Mouse (Mus musculus) gastrocnemius, postnatal 25 days (tissue): ENCODE measurements around the gene Slc25a14. TPM values are rescaled to one million over a fixed set of nuclear protein-coding genes. Genes with fewer than 3 reads are reported as not detected.

ENCODE experiments used
- DNase-seq: peaks from one replicate; pipeline ENCODE4 v3.0.0; 2022
- long read RNA-seq, 2 experiments: library from polyadenylated mRNA; stranded (forward); transcript quantifications; one replicate each; pipeline ENCODE4 v2.0.0; 2021
- total RNA-seq, 2 experiments: library from RNA; stranded (reverse); gene quantifications; 1 replicate in 1 of 2; 2 replicates in 1 of 2; pipeline ENCODE4 v1.2.3; 2021

Gene Slc25a14
- total RNA-seq: 1 to 10 TPM in 1 of 2 experiments, under 1 TPM in 1; 0.95 to 2.0 TPM
- long read RNA-seq, experiment 1, partial matches to known transcripts: 0 of 1 reads
- long read RNA-seq, experiment 1, other reads (novel, unspliced or antisense): 1 of 1 reads
- long read RNA-seq, experiment 2, partial matches to known transcripts: 0 of 3 reads
- long read RNA-seq, experiment 2, other reads (novel, unspliced or antisense): 1 of 3 reads

DNA sequence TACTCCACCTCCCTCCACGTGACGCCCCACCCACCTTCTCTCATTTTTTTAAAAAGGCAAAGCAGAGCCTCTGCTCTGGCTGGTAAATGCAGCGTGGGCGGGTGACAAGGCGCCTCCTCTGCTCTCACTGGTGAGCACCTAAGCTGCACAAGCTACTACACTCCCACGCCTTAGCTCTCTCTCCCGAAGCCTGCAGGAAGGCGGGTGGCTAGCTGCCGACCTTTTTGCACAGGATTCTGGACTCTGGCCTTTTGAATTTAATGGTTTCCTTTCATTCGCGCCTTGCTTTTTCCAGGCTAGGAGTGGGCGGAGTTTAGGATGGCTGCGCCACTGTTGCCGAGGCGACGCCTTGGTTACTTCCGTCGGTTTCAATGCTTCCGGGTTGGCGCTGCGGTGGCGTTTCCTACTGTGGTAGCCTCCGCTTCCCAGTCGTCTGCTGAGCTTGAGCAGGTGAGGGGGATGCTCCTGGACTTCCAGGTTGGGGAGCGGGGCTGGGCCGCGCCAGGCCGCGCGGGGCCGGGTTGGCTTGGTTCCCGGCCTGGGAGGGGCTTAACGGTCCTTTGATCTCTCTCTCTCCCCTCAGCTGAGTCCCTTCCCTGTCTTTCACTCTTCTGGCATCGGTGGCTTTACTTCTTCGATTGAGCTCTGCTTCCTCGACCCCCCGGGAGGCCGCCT, at the start of gene Slc25a14:
Slc25a14 (plus strand) TSS at position 35 of the 675 bp plus-strand sequence.
- DNase-seq: peak; percentile 60

DNA sequence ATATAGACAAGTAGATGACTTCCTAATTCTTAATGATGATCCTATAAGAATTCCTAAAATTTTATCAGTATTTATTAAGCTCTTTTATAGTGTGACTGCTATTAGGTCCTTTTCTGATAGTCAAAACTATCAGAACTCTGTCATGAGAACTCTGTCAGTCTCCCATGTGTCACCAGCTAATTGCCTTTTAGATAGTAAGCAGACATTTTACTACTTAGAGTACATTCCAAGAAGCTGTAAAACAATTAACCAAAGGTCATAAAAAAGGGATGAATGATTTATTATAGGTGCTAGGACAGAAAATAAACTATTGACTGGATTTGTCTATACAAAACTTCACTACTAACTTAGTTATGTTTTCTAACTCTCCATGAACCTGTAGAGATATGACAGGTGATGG, 39.9 kb upstream of the Slc25a14 start:
- no peak for DNase-seq

DNA sequence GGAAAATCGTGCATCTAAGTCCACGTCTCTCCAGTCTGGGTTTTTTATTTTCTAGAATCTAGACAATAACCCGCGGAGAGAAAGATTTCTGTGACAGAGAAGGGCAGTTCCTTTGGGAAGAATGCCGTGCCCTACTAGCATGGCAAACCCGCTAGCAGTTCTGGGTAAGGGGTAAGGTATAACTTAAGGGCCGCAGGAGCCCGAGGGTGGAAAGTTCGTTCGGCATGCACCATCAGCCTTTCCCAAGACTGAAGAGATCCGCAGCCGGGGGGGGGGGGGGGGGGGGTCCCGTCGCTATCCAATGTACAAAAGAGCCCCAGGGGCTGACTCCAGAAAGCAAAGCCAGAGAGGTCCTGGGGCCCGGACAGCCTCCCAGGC, 29.5 kb upstream of the Slc25a14 start:
- no peak for DNase-seq

DNA sequence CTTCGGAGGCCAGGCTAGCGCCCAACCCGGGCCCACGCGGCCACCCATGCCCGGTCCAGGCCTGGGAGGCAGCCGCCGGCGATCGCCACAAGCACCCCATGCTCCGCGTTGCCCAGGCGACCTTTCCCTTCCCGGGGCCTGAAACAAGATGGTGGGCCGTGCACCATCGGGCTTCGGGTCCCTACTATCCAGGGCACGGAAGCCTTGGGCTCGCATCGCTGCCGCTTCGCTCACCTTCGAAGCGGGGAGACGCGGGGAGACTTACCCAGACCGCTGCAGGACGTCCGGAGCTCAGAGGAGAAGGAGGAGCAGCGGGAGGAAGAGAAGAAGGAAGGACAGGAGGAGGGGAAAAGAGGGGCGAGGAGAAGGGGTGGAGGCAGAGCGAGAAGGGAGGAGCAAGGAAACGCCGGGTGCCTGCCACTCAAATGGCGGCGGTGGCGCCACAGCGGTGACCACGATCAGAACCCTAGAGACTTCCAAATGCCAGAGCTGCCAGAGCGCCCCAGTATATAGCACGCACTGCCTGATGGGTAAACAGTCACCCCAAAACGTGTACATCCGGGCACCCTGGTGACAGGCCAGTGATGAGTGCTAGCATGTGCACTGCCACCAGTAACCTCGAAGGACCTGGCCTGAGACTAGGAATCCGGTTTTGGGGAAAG, 29.0 kb upstream of the Slc25a14 start, which contains the start of gene Zfp280c:
Zfp280c (minus strand) TSS at position 406 of the 662 bp plus-strand sequence.
- peak; percentile 60 for DNase-seq

DNA sequence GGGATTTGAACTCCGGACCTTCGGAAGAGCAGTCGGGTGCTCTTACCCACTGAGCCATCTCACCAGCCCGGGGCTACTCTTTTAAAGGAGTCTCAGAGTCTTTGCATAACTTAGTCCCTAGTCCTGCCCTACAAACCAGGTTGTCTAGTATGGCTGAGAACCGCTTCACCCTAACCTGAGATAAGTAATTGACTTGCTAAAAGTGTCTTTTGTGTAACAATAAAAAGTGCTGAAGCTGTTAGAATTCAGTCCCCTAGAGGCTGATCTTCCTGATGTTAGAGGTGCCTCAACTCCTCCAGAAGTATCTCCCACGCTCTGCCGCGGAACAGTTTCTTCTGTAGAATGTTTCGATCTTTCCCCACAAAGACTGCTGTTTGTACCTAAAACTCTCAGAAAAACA, 27.2 kb upstream of the Slc25a14 start:
- no peak for DNase-seq

DNA sequence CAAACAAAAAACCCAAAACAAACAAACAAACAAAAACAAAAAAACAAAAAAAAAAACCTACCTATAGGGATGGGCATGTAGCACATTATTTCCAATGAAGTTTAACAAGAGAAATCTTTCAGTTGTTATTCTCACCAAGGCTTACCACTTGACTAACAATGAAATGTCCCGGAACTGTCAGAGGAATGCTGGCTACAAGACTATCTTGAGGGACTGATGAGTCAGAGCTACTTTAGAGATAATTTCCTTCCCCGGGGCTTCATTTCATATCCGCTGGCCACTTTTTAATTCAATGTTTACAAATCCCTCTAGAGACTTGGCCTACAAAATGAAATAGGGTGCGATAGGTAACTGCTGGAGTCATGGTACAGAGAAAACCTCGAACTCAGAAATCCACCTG, 26.3 kb upstream of the Slc25a14 start:
- no peak for DNase-seq

DNA sequence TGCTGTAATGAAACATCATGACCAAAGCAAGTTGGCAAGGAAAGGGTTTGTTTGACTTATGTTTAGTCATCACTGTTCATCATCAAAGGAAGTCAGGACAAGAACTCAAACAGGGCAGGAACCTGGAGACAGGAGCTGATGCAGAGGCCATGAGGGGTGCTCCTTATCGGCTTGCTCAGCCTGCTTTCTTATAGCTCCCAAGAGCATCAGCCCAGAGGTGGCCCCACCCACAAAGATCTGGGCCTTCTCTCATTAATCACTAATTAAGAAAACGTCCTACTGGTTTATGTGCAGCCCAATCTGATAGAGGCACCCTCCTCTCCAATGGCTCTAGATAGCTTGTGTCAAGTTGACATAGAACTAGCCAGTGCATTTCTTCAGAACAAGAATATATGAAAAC, 18.3 kb upstream of the Slc25a14 start:
- DNase-seq: no peak

DNA sequence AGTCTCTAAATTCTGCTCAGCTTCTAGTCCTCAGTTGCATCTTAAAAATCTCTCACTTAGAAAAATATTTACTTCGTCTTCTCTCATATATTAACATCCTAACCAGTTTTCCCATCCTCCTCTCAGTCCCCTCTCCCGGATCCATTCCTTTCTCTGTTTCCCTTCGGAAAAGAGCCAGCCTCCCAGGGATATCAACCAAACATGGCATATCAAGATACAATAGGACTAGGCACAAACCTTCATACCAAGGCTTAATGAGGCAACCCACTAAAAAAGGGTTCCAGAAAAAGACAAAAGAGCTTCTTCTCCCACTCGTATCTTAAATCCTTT, 199 bp upstream of the Slc25a14 start:
- DNase-seq: no peak

DNA sequence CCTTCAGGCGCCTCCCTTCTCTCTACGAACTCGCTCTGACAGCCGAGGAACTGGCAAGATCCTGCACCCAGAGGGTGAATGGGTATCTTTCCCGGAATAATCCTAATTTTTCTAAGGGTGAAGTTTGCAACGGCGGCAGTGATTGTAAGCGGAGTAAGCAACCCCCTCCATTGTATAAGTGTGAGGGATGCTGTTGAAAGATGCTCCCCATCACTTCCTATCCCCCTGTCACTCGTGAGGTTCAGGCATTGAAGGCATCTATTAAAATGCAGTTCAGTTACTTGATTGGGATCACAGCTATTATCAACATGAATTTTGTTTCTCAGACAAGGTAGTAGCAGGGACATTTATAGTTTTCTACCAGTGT, 824 bp downstream of the Slc25a14 start:
- DNase-seq: no peak

DNA sequence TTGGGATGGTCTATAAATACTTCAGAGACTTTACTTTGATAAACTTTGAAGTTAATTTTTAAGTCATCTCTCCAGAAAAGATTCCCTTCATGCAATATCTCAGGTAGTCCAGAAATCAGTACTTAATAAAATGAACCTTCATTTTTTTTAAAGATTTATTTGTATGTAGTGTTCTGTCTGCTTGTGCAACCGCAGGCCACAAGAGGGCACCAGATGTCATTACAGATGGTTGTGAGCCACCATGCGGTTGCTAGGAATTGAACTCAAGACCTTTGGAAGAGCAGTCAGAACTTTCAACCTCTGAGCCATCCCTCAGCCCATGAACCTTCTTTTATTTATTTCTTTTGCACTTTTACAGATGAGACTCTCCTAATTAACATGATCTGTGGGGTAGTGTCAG, 13.8 kb downstream of the Slc25a14 start:
- DNase-seq: no peak

DNA sequence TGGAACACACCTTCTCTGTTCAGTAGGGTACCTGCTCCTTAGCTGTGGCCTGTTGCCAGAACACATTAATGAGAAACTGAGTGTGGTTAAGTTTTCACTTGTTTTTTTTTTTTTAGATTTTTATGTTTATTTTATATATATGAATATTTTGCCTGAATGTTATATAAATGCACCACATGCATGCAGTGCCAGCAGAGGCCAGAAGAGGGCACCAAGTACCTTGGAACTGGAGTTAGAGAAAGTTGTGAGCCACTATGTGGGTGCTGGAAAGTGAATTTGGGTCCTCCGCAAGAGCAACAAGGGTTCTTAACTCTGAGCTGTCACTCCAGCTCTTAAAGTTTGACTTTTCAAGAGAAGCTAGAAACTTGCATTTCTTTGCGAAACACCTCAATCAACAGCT, 20.9 kb downstream of the Slc25a14 start:
- DNase-seq: no peak

DNA sequence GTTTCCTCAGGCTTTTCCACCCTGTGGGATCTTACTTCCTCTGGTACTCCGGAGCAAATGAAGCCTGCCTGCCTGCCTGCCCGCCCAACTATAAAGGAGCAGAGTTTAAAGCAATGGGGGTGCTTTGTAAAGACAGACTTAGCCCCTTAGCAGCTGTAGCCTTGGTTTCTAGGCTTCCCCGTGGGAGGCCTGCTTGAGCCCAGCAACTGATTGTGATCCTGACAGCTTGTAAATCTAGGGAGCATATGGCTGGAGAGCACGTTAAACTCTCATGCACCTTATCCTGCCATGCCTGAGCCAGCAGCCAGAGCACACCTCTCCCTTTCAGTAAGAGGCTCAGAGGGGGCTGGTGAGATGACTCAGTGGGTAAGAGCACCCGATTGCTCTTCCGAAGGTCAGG, 43.6 kb downstream of the Slc25a14 start:
- no peak for DNase-seq

DNA sequence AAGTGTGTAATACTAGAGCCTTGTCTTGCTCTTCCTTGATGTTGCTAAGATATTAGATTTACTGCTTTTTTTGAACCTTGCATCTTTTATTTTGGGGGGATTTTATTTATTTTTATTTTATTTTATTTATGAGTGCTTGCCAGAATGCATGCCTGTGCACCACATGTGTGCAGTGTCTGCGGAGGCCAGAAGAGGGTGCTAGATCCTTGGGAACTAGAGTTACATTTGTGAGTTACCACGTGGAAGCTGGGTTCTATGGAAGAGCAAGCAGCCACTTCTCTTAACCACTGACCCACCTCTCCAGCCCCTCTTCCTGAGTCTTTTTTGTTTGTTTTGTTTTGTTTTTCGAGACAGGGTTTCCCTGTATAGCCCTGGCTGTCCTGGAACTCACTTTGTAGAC, 46.4 kb downstream of the Slc25a14 start:
- DNase-seq: no peak

DNA sequence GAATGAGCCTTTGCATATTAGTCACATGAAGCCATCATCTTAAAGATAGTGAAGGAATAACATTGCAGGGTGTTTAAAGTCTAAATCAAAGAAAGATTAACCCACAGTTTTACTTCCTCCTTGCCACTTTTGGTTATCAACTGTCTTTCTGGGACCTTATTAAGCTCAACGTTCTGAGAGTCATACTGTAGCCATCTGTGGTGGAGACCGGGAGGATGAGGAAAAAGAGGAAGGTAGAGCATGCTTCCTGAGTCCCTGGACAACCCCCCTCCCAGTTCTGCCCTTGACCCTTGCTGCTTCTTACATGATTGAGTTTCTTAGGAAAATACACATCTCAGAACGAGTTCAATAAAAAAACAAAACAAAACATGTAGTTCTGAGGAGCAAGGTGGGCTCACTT, 48.5 kb downstream of the Slc25a14 start:
- no peak for DNase-seq

DNA sequence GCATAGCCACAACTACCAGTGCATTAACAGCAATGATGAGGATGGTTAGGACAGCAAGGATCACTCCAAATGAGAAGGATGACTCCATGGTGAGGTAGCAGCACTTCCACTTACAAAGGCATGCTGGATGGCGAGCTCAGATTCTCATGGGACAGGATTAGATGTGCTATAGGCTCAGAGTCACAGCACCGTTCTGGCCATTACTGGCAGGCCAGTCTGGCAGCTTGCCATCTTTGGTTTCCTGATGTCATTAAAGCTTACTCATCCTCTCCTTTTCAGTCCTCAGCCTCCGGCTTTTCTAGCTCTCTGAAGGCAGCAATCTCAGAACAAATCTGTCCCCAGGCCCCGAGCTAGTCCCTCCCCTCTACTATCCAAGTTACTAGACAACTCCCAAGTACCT, 51.0 kb downstream of the Slc25a14 start, which contains the start of gene Gpr119:
Gpr119 (minus strand) TSS at position 308 of the 400 bp plus-strand sequence.
- DNase-seq: no peak

DNA sequence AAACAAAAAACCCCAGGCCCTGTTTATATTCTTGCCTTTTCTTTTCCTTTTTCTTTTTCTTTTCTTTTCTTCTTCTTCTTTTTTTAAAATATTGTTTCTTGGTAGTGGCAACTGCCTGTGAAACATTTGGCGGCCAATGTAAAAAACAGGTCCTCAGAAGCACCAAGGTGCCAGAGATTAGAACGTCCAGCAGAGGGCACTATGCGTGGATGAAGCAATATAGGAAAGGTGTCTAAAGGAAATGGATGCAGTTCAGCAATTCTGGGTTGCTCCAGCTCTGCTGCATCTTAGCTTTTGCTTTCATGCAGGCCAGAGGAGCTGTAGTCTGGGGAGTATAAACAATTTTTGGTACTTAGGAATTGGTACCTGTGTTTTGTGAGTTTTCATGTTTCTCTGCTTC, 60.2 kb downstream of the Slc25a14 start:
- DNase-seq: no peak

DNA sequence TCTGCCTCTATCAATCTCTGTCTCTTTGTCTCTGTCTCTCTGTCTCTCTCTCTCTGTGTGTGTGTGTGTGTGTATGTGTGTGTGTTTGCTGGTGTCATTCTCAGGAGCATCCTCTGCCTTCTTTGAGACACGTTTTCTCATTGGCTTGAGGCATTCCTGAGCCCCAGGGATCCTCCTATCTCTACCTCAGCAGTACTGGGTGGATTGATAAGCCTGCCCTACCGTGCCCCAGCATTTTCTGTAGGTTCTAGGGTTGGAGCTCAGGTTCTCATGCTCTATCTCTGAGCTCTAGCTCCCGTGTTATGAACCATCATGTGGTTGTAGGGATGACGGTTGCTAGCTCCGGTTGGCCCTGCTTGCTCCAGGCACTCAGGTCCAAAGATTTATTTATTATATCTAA, 60.6 kb downstream of the Slc25a14 start:
- DNase-seq: no peak

DNA sequence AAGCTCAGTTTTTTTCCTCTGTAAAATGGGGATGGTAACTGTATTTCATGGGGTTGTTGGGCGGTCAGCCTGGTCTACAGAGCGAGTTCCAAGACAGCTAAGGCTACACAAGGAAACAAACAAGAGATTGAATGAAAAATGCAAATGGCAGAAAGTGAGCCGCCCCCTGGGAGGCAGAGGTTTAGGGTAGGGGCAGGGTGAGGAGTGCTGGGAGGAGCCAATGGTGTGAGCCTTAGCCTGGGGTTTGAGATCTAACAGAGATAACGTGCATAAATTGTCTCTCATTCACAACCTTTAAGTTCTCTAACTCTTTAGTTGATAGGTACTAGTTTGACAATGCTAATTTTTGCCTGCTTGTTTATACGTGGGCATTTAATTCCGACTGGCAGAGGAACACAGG, 71.2 kb downstream of the Slc25a14 start:
- DNase-seq: no peak

DNA sequence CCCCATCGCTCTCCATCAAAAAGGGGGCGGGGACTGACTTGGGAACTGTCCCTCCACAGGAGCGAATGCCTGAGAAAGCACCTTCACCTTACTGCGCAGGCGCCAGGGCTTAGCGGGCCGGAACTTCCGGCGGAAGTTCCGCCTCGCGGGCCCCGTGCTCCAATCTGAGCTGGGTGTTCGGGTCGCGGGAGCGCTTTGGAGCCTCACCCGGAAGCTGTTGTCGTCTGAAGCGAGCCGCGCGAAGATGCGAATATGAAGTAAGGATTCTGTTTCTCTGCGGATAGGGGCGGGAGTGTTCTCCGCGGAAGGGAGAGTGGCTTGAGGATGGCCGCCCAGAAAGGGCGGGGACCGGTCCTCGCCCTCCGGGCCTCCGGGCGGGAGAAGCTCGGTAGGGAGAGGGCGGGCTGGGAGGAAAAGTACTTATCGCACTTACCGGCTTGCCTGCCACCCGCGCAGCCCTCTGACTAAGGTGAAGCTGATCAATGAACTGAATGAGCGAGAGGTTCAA, 71.7 kb downstream of the Slc25a14 start, which contains the start of gene Rbmx2:
Rbmx2 (plus strand) TSS at position 141 of the 508 bp plus-strand sequence.
- DNase-seq: peak; percentile 86

DNA sequence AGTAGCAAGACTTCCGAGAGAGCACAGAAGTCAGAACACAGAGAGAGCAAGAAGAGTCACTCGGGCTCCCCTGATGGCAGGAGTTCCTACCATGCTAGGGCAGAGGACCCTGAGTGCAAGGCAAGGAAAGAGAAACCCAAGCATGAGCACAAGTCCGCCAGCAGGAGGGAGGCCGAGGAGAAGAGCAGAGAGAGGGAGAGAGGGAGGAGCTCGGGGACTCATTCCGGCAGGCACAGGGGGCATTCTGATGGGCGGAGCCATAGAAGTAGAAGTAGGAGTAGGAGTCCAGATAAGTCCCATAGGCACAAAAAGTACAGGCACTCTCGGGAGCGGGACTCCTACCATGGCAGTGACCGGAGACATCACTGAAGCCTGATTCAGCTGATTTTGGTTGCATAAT, 86.5 kb downstream of the Slc25a14 start:
- DNase-seq: no peak
